Mouse (Mus musculus): ENCODE measurements around the gene E2f1. TPM values are rescaled to one million over a fixed set of nuclear protein-coding genes. Genes with fewer than 3 reads are reported as not detected.

Gene E2f1
- polyA plus RNA-seq, 1 experiment = 15.0 TPM

GRCm38 (mm10) chr2:154525285-154525684 lies 44.4 kb downstream of the E2f1 start:
- peak; percentile 59 for DNase-seq (ENCODE audit: low read depth)
- TF ChIP-seq POLR2A (IDR thresholded peaks at IDR 0.05; ENCODE audit: borderline replicate concordance, extremely low read depth, insufficient read depth, insufficient read length, poor library complexity, severe bottlenecking) (no peak), CTCF (IDR thresholded peaks at IDR 0.05; ENCODE audit: borderline replicate concordance, extremely low read depth, insufficient read depth, insufficient read length) (no peak)

DNA sequence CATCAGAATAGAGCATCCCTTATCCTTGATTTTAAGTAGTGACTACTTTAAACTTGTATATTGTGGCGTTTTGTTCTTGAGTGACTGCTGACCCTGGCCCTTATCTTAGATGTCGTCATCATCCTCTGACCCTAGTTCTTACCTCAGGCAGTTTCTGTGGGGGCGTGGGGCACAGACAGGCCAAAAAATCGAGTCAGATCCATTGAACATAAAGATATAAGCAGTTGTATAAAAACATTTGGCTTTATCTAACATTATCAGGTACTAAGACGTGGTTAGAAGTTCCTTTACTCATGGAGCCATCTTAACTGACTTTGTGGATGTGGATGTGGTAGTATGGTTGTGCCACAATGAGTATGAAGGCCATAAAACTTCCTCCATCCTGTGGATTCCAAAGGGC lies 47.4 kb downstream of the E2f1 start:
- no peak for DNase-seq (ENCODE audit: low read depth)
- TF ChIP-seq CTCF (IDR thresholded peaks at IDR 0.05; ENCODE audit: borderline replicate concordance, extremely low read depth, insufficient read depth, insufficient read length) (no peak), POLR2A (IDR thresholded peaks at IDR 0.05; ENCODE audit: borderline replicate concordance, extremely low read depth, insufficient read depth, insufficient read length, poor library complexity, severe bottlenecking) (no peak)

- TF ChIP-seq CTCF (IDR thresholded peaks at IDR 0.05; ENCODE audit: borderline replicate concordance, extremely low read depth, insufficient read depth, insufficient read length) = no peak
- no peak for TF ChIP-seq POLR2A (IDR thresholded peaks at IDR 0.05; ENCODE audit: borderline replicate concordance, extremely low read depth, insufficient read depth, insufficient read length, poor library complexity, severe bottlenecking)
- DNase-seq (ENCODE audit: low read depth) = no peak
Observed at GRCm38 (mm10) chr2:154521449-154521848, 48.2 kb downstream of the E2f1 start.

GRCm38 (mm10) chr2:154517424-154517823 lies 52.3 kb downstream of the E2f1 start:
- no peak for TF ChIP-seq CTCF (IDR thresholded peaks at IDR 0.05; ENCODE audit: borderline replicate concordance, extremely low read depth, insufficient read depth, insufficient read length)
- no peak for TF ChIP-seq POLR2A (IDR thresholded peaks at IDR 0.05; ENCODE audit: borderline replicate concordance, extremely low read depth, insufficient read depth, insufficient read length, poor library complexity, severe bottlenecking)
- DNase-seq (ENCODE audit: low read depth) = no peak

- TF ChIP-seq POLR2A (IDR thresholded peaks at IDR 0.05; ENCODE audit: borderline replicate concordance, extremely low read depth, insufficient read depth, insufficient read length, poor library complexity, severe bottlenecking) = no peak
- no peak for TF ChIP-seq CTCF (IDR thresholded peaks at IDR 0.05; ENCODE audit: borderline replicate concordance, extremely low read depth, insufficient read depth, insufficient read length)
- no peak for DNase-seq (ENCODE audit: low read depth)
Observed at GRCm38 (mm10) chr2:154516944-154517343, 52.7 kb downstream of the E2f1 start.

- TF ChIP-seq CTCF (IDR thresholded peaks at IDR 0.05; ENCODE audit: borderline replicate concordance, extremely low read depth, insufficient read depth, insufficient read length) (no peak), POLR2A (IDR thresholded peaks at IDR 0.05; ENCODE audit: borderline replicate concordance, extremely low read depth, insufficient read depth, insufficient read length, poor library complexity, severe bottlenecking) (no peak)
- no peak for DNase-seq (ENCODE audit: low read depth)
Observed at GRCm38 (mm10) chr2:154510141-154510540, 59.6 kb downstream of the E2f1 start.

Other genes with a start within 250 kb of the E2f1 start
- gene Cdk5rap1, start 196.9 kb downstream of the E2f1 start, polyA plus RNA-seq (2012; rRNA removed) = 16.5 and 16.6 TPM in 2 replicates
- gene Snta1, start 161.8 kb downstream of the E2f1 start, polyA plus RNA-seq (2012; rRNA removed) = 9.9 and 11.6 TPM in 2 replicates
- gene Cbfa2t2, start 133.4 kb downstream of the E2f1 start, polyA plus RNA-seq (2012; rRNA removed) = 46.3 and 51.1 TPM in 2 replicates
- gene 1700003F12Rik, start 22.8 kb downstream of the E2f1 start, polyA plus RNA-seq (2012; rRNA removed) = 0.40 and 0.66 TPM in 2 replicates
- gene Actl10, start 18.1 kb downstream of the E2f1 start, polyA plus RNA-seq (2012; rRNA removed) = 0.08 TPM in 1 of 2 replicates, not detected in the other
- 11.6 and 22.0 TPM in 2 replicates for gene Necab3, start 11.0 kb downstream of the E2f1 start, polyA plus RNA-seq (2012; rRNA removed)
- gene Pxmp4, start 33.8 kb upstream of the E2f1 start, polyA plus RNA-seq (2012; rRNA removed) = 11.4 and 12.5 TPM in 2 replicates
- 17.6 and 18.7 TPM in 2 replicates for gene Zfp341, start 43.4 kb upstream of the E2f1 start, polyA plus RNA-seq (2012; rRNA removed)
- 0.22 and 0.69 TPM in 2 replicates for gene 4930519P11Rik, start 43.5 kb upstream of the E2f1 start, polyA plus RNA-seq (2012; rRNA removed)
- 201 and 214 TPM in 2 replicates for gene Chmp4b, start 81.8 kb upstream of the E2f1 start, polyA plus RNA-seq (2012; rRNA removed)
- gene Gm14214, start 200.1 kb upstream of the E2f1 start, polyA plus RNA-seq (2012; rRNA removed) = not detected in 2 replicates
- gene Raly, start 221.2 kb upstream of the E2f1 start, polyA plus RNA-seq (2012; rRNA removed) = 253 and 290 TPM in 2 replicates
- 4.1 and 6.5 TPM in 2 replicates for gene a, start 221.5 kb upstream of the E2f1 start, polyA plus RNA-seq (2012; rRNA removed)

Measured in brain, embryonic 14.5 days (tissue).